Mouse (Mus musculus) lung, postnatal 0 days (tissue): ENCODE data around the gene Yipf2.

Source experiments
- CTCF ChIP-seq: IDR thresholded peaks from 2 replicates; pipeline ENCODE4 v1.5.1; 2016; ENCODE audit warnings: antibody characterized with exemption, mild to moderate bottlenecking
- EP300 ChIP-seq: IDR thresholded peaks from 2 replicates; pipeline ENCODE4 v1.6.1; 2016; ENCODE audit warnings: antibody characterized with exemption, mild to moderate bottlenecking, control low read depth

- TF ChIP-seq CTCF: no peak
- no peak for TF ChIP-seq EP300
These were observed 7.2 kb downstream of the Yipf2 start for GRCm38 (mm10) chr9:21585401-21585800.
